ENCODE assay signal across 28 mouse cellular contexts in the genomic region with DNA sequence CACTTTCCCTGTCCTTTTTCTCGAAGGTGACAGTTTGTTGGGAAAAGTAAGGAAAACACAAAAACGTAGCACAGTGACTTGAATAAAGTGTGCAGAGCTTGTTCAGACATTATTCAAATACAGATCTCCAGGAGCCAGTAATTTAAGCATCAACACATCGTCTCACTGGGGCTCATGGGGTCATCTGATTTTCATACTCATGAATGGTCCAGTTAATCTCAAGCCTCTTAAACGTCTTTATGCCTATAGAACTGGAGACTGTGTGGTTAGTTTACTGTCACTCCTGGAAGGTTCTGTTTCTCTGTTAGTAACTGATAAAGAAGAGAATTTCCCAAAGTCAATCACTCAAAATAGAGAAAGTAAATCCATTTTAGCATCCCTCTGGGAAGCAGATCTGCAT.
"Had no signal": no experiment of that assay in that cellular context is flagged by ENCODE, and none has a peak within 500 bp of the region (broad histone marks: within the 10 kb centered on the region; RNA-seq: fewer than 3 reads in every experiment).

No protein-coding gene starts in this region.

- H3K36me3 ChIP-seq: limb, embryonic 10.5 days; limb, embryonic 12.5 days; limb, embryonic 13.5 days; limb, embryonic 15.5 days; liver, embryonic 12.5 days; liver, embryonic 13.5 days; liver, embryonic 15.5 days; lung, embryonic 15.5 days; neural tube, embryonic 12.5 days; neural tube, embryonic 13.5 days had no signal

- H3K4me3 ChIP-seq: left cerebral cortex, adult 2 months; limb, embryonic 10.5 days; limb, embryonic 12.5 days; limb, embryonic 13.5 days; limb, embryonic 15.5 days; liver, embryonic 12.5 days; liver, embryonic 13.5 days; liver, embryonic 15.5 days; lung, embryonic 15.5 days; megakaryocyte, embryonic 14.5 days; myocyte; neural tube, embryonic 12.5 days; neural tube, embryonic 13.5 days had no signal

- H3K9me3 ChIP-seq: limb, embryonic 10.5 days; limb, embryonic 12.5 days; limb, embryonic 13.5 days; limb, embryonic 15.5 days; liver, embryonic 12.5 days; liver, embryonic 13.5 days; liver, embryonic 15.5 days; lung, embryonic 15.5 days; megakaryocyte, embryonic 14.5 days; neural tube, embryonic 12.5 days; neural tube, embryonic 13.5 days had no signal

- H3K27ac ChIP-seq: left cerebral cortex, adult 2 months; limb, embryonic 10.5 days; limb, embryonic 12.5 days; limb, embryonic 13.5 days; limb, embryonic 15.5 days; liver, embryonic 12.5 days; liver, embryonic 13.5 days; liver, embryonic 14.5 days; liver, embryonic 15.5 days; lung, embryonic 15.5 days; macrophage; neural tube, embryonic 12.5 days; neural tube, embryonic 13.5 days had no signal

- DNase-seq: layer of hippocampus, postnatal 36 days; left cerebral cortex, postnatal 4 days; liver; liver, embryonic 13.5 days; liver, postnatal 0 days; lung, adult 18-20 months; lung, adult 2 months; lung, embryonic 14.5 days; lung, postnatal 10 days; lung, postnatal 14 days; lung, postnatal 36 days; lung, postnatal 4 days had no signal

- ATAC-seq: liver, embryonic 12.5 days; liver, postnatal 0 days; lung, postnatal 0 days had no signal

- H3K4me2 ChIP-seq: limb, embryonic 12.5 days; limb, embryonic 13.5 days; limb, embryonic 15.5 days; liver, embryonic 11.5 days; liver, embryonic 12.5 days; liver, embryonic 13.5 days; liver, embryonic 15.5 days; lung, embryonic 14.5 days; lung, embryonic 15.5 days; neural tube, embryonic 12.5 days; neural tube, embryonic 13.5 days had no signal

- H3K4me1 ChIP-seq: limb, embryonic 10.5 days; limb, embryonic 12.5 days; limb, embryonic 13.5 days; limb, embryonic 15.5 days; liver, embryonic 12.5 days; liver, embryonic 13.5 days; liver, embryonic 15.5 days; lung, embryonic 15.5 days; megakaryocyte, embryonic 14.5 days; neural tube, embryonic 12.5 days; neural tube, embryonic 13.5 days had no signal

- H3K27me3 ChIP-seq: limb, embryonic 12.5 days; limb, embryonic 13.5 days; limb, embryonic 15.5 days; liver, embryonic 12.5 days; liver, embryonic 13.5 days; liver, embryonic 15.5 days; lung, embryonic 15.5 days; megakaryocyte, embryonic 14.5 days; neural tube, embryonic 12.5 days; neural tube, embryonic 13.5 days had no signal

- H3K9ac ChIP-seq: limb, embryonic 12.5 days; limb, embryonic 13.5 days; limb, embryonic 15.5 days; liver, embryonic 12.5 days; liver, embryonic 13.5 days; liver, embryonic 14.5 days; liver, embryonic 15.5 days; liver, postnatal 0 days; lung, embryonic 14.5 days; lung, embryonic 15.5 days; neural tube, embryonic 12.5 days; neural tube, embryonic 13.5 days had no signal
